Mouse (Mus musculus): ENCODE data around the gene Hpcal4. TPM values are rescaled to one million over a fixed set of nuclear protein-coding genes. Genes with fewer than 3 reads are reported as not detected.

The Hpcal4 gene
- polyA plus RNA-seq, 1 experiment from 2014 or later, result 1.0 TPM

Other genes with a start within 250 kb of the Hpcal4 start
- gene Mfsd2a, start 222.0 kb upstream of the Hpcal4 start, polyA plus RNA-seq (2014; fragmentation: Nextera tagmentation; extraction: Ambion mirVana), result 3.1 and 3.4 TPM in 2 replicates
- 7.9 and 13.8 TPM in 2 replicates for gene Mycl, start 187.6 kb upstream of the Hpcal4 start, polyA plus RNA-seq (2014; fragmentation: Nextera tagmentation; extraction: Ambion mirVana)
- 15.8 and 21.7 TPM in 2 replicates for gene Trit1, start 166.6 kb upstream of the Hpcal4 start, polyA plus RNA-seq (2014; fragmentation: Nextera tagmentation; extraction: Ambion mirVana)
- gene Bmp8b, start 78.1 kb upstream of the Hpcal4 start, polyA plus RNA-seq (2014; fragmentation: Nextera tagmentation; extraction: Ambion mirVana), result 0.16 and 0.41 TPM in 2 replicates
- 0.45 TPM in 1 of 2 replicates, not detected in the other for gene Oxct2b, start 67.0 kb upstream of the Hpcal4 start, polyA plus RNA-seq (2014; fragmentation: Nextera tagmentation; extraction: Ambion mirVana)
- 110 and 138 TPM in 2 replicates for gene Ppie, start 43.3 kb upstream of the Hpcal4 start, polyA plus RNA-seq (2014; fragmentation: Nextera tagmentation; extraction: Ambion mirVana)
- gene Nt5c1a, start 18.3 kb downstream of the Hpcal4 start, polyA plus RNA-seq (2014; fragmentation: Nextera tagmentation; extraction: Ambion mirVana), result 0.16 TPM in 1 of 2 replicates, not detected in the other
- 25.1 and 50.2 TPM in 2 replicates for gene Heyl, start 50.3 kb downstream of the Hpcal4 start, polyA plus RNA-seq (2014; fragmentation: Nextera tagmentation; extraction: Ambion mirVana)
- 63.9 and 82.6 TPM in 2 replicates for gene Pabpc4, start 79.1 kb downstream of the Hpcal4 start, polyA plus RNA-seq (2014; fragmentation: Nextera tagmentation; extraction: Ambion mirVana)
- gene Oxct2a, start 140.4 kb downstream of the Hpcal4 start, polyA plus RNA-seq (2014; fragmentation: Nextera tagmentation; extraction: Ambion mirVana), result not detected in 2 replicates
- gene Bmp8a, start 160.0 kb downstream of the Hpcal4 start, polyA plus RNA-seq (2014; fragmentation: Nextera tagmentation; extraction: Ambion mirVana), result 0.20 TPM in 1 of 2 replicates, not detected in the other